Mouse (Mus musculus) G1E (cell line): Measurements from ENCODE around the gene Cenpn. TPM values are rescaled to one million over a fixed set of nuclear protein-coding genes. Genes with fewer than 3 reads are reported as not detected.

Experiments
- ATAC-seq: 2 replicates; pipeline ENCODE4 v1.8.0; 2016; ENCODE audit warnings: mild to moderate bottlenecking; ENCODE audit not compliant: insufficient number of reproducible peaks, poor library complexity, low FRiP score, severe bottlenecking; ENCODE audit errors: extremely low read depth
- DNase-seq: peaks from one replicate; pipeline ENCODE4 v3.0.0; 2012; ENCODE audit warnings: low spot score
- H3K27me3 ChIP-seq: 2 replicates; pipeline ENCODE4 v1.6.1; 2012; ENCODE audit warnings: mild to moderate bottlenecking, low read length, inconsistent platforms; ENCODE audit not compliant: insufficient read depth
- H3K36me3 ChIP-seq: replicated peaks from 2 replicates; pipeline ENCODE3; 2012; ENCODE audit warnings: mild to moderate bottlenecking, inconsistent platforms
- H3K4me1 ChIP-seq: 2 replicates; pipeline ENCODE4 v1.6.1; 2012; ENCODE audit warnings: low read depth, low read length, inconsistent platforms, mixed read lengths; ENCODE audit not compliant: insufficient read depth
- H3K4me3 ChIP-seq: 2 replicates; pipeline ENCODE4 v1.5.1; 2012; ENCODE audit warnings: low read depth, mild to moderate bottlenecking, inconsistent platforms, low read length, moderate library complexity, mixed read lengths
- H3K9me3 ChIP-seq: replicated peaks from 2 replicates; pipeline ENCODE4 v1.6.1; 2012; ENCODE audit warnings: inconsistent platforms
- CTCF ChIP-seq: IDR thresholded peaks from 2 replicates; pipeline ENCODE4 v1.5.1; 2012; ENCODE audit warnings: low read depth, low read length, inconsistent platforms, mixed read lengths
- GATA1 ChIP-seq: IDR thresholded peaks from 2 replicates; pipeline ENCODE4 v1.6.1; 2012; ENCODE audit warnings: borderline replicate concordance, low read length, inconsistent platforms, mixed read lengths
- GATA2 ChIP-seq: IDR thresholded peaks from 2 replicates; pipeline ENCODE4 v1.6.1; 2012; ENCODE audit warnings: low read depth, low read length, inconsistent platforms, borderline replicate concordance
- POLR2AphosphoS5 ChIP-seq: IDR thresholded peaks from 2 replicates; pipeline ENCODE4 v1.6.1; 2012; ENCODE audit warnings: low read depth, low read length, inconsistent platforms; ENCODE audit not compliant: insufficient replicate concordance
- TAL1 ChIP-seq: conservative IDR thresholded peaks from 2 replicates; pipeline ENCODE4 v1.6.1; 2012; ENCODE audit warnings: low read depth, low read length, inconsistent platforms, mixed read lengths
- polyA plus RNA-seq: library from polyadenylated mRNA; stranded (reverse); fragments of >175 nt; gene quantifications from 2 replicates; pipeline ENCODE4 v1.2.3, GENCODE M21; 2012
- total RNA-seq, 2 experiments: library from RNA; stranded (forward) in 1 of 2; stranded (reverse) in 1 of 2; fragments of 200-1000 nt in 1 of 2; fragments of >200 nt in 1 of 2; fragmentation: Nextera tagmentation in 1 of 2; gene quantifications; 2 replicates each; pipeline ENCODE4 v1.2.3; 2014 to 2017

Gene Cenpn
- total and polyA plus RNA-seq, 3 experiments = 11.2 to 69.8 (median 49.2) TPM

- no peaks in the 10 kb centered on the region for H3K36me3 ChIP-seq
- TF ChIP-seq TAL1 = no peak
- H3K9me3 ChIP-seq = peaks cover 2% of the 10 kb centered on the region; the same call in 1 of the 2 replicates
Measured at GRCm38 (mm10) chr8:116881396-116881795, 40.1 kb upstream of the Cenpn start.

DNA sequence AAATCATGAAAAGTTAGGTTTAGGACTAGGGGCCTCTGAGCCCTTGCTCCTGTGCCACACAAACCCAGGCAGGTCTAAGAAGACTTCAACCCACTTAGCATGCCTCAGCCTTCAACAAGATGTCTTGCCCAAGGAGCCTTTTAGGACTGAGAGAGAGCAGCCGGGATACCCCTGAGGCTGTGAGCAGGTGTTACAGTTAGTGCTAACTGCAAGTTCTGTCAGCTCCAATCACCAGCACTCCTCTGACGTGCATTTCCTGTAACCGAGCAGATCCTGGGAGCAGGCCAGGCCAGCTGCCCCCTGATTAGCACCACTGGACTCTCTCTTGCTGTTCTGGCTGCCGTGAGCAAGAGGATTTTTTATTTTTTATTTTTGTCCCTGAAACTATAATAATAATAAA is 33.7 kb upstream of the Cenpn start:
- no peaks in the 10 kb centered on the region for H3K4me1 ChIP-seq
- H3K4me3 ChIP-seq = no peak overlapping the region
- no peaks in the 10 kb centered on the region for H3K9me3 ChIP-seq
- TF ChIP-seq GATA1 = no peak
- TF ChIP-seq CTCF = no peak
- TF ChIP-seq POLR2AphosphoS5 = no peak
- TF ChIP-seq GATA2 = no peak
- TF ChIP-seq TAL1 = no peak
- DNase-seq (no peak), ATAC-seq (no peak)
- peaks cover 52% of the 10 kb centered on the region for H3K36me3 ChIP-seq
- no peaks in the 10 kb centered on the region for H3K27me3 ChIP-seq

More at GRCm38 (mm10) chr8:116881396-116881795, 40.1 kb upstream of the Cenpn start:
- DNase-seq (no peak), ATAC-seq (no peak)
- no peak overlapping the region for H3K4me3 ChIP-seq
- no peaks in the 10 kb centered on the region for H3K27me3 ChIP-seq
- H3K4me1 ChIP-seq = no peaks in the 10 kb centered on the region

DNA sequence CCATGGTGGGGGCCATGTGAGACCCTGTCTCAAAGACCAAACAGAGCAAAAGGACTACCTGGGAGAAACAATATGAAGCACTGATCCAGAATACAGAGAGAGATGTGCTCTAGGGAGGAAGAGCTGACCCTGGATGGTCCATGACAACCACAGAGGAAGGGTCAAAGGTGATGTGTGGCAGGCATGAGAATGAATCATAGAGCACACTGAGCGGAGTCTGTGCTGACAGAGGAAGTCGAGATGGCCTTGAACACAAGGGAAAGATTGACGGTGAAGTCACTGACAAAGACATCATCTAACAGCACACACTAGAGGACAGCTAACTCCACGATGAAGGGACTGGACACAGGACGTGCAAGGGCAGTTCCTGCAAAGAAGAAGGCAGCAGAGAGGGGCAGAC is 30.1 kb upstream of the Cenpn start:
- ATAC-seq = no peak
- Histone ChIP-seq H3K4me3 (no peak overlapping the region), H3K4me1 (no peaks in the 10 kb centered on the region), H3K27me3 (no peaks in the 10 kb centered on the region), H3K36me3 (peaks cover 74% of the 10 kb centered on the region), H3K9me3 (peaks cover 4% of the 10 kb centered on the region)
- DNase-seq = no peak
- TF ChIP-seq GATA2 = no peak
- no peak for TF ChIP-seq TAL1
- no peak for TF ChIP-seq POLR2AphosphoS5
- TF ChIP-seq CTCF = no peak
- no peak for TF ChIP-seq GATA1

- Histone ChIP-seq H3K4me3 (no peak overlapping the region), H3K9me3 (peaks cover 4% of the 10 kb centered on the region), H3K27me3 (no peaks in the 10 kb centered on the region), H3K36me3 (peaks cover 69% of the 10 kb centered on the region), H3K4me1 (no peaks in the 10 kb centered on the region)
- TF ChIP-seq TAL1 (no peak), CTCF (no peak), GATA2 (no peak), GATA1 (no peak), POLR2AphosphoS5 (no peak)
- ATAC-seq (no peak), DNase-seq (no peak)
Measured at GRCm38 (mm10) chr8:116892130-116892529, 29.4 kb upstream of the Cenpn start.

DNA sequence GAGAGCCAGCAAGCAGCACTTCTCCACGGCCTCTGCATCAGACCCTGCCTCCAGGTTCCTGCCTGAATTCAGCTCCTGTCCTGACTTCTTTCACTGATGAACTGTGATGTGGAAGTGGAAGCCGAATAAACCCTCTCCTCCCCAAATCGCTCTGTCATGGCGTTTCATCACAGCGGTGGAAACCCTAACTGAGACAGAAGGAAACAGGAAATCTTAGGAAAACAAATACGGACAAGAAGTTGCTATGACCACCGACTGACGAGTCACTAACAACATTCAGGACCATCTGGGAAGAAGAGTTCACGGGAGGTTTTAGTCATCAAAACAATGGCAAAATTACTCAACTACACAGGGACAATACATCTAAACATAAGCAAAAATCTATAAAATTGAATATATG is 28.9 kb upstream of the Cenpn start:
- Histone ChIP-seq H3K4me1 (no peaks in the 10 kb centered on the region), H3K4me3 (no peak overlapping the region), H3K27me3 (no peaks in the 10 kb centered on the region), H3K36me3 (peaks cover 65% of the 10 kb centered on the region), H3K9me3 (peaks cover 4% of the 10 kb centered on the region)
- TF ChIP-seq CTCF (no peak), TAL1 (no peak), GATA2 (no peak), POLR2AphosphoS5 (no peak), GATA1 (no peak)
- no peak for ATAC-seq
- no peak for DNase-seq

DNA sequence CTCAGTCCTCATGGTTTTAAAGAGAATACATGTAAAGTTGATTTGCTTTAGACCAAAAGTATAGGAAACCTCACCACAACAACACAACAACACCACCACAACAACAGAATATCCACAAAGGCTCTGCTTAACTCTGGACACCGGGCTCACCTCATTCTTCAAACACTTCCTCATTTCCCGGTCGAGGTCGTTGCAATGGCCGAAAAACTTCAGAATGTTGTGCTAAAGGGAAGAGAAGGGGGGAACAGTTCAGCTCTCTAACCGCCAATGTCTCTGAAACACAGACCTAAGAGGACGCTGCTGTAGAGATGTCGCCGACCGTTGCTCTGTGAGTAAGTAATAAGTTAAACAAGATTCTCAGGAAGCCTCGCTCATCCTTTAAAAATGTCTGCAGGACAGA is 27.6 kb upstream of the Cenpn start:
- Histone ChIP-seq H3K9me3 (peaks cover 4% of the 10 kb centered on the region), H3K27me3 (no peaks in the 10 kb centered on the region), H3K36me3 (peaks cover 52% of the 10 kb centered on the region), H3K4me3 (no peak overlapping the region), H3K4me1 (no peaks in the 10 kb centered on the region)
- ATAC-seq (no peak), DNase-seq (no peak)
- TF ChIP-seq GATA1 (no peak), TAL1 (no peak), POLR2AphosphoS5 (no peak), CTCF (no peak), GATA2 (no peak)

DNA sequence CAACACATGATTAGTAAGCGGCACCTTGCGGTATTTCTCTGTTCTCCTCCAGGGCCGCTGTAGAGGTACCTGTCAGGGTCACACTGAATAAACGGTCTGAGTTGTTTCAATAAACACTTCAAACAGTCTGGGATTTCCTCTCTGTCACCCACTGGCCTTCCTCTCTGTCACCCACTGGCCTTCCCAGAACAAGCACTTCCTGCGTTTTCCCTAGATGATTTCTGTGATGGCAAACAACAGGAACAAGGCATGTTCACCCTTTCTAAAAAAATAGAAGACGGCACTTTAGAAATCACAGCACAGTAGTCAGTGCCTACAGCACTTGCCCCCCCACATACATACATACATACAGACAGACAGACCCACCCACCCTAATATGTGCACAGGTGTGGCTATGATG is 26.0 kb upstream of the Cenpn start:
- no peak for ATAC-seq
- H3K4me3 ChIP-seq = no peak overlapping the region
- no peak for TF ChIP-seq GATA2
- TF ChIP-seq TAL1 = no peak
- no peak for TF ChIP-seq CTCF
- no peak for TF ChIP-seq POLR2AphosphoS5
- TF ChIP-seq GATA1 = no peak
- peaks cover 4% of the 10 kb centered on the region for H3K9me3 ChIP-seq
- DNase-seq = no peak
- H3K36me3 ChIP-seq = peaks cover 40% of the 10 kb centered on the region
- no peaks in the 10 kb centered on the region for H3K27me3 ChIP-seq
- H3K4me1 ChIP-seq = no peaks in the 10 kb centered on the region
